Mouse (Mus musculus): Measurements from ENCODE around the gene Ocln. TPM values are rescaled to one million over a fixed set of nuclear protein-coding genes. Genes with fewer than 3 reads are reported as not detected.

The Ocln gene
- polyA plus RNA-seq, 1 experiment from 2014 or later = 7.4 TPM

DNA sequence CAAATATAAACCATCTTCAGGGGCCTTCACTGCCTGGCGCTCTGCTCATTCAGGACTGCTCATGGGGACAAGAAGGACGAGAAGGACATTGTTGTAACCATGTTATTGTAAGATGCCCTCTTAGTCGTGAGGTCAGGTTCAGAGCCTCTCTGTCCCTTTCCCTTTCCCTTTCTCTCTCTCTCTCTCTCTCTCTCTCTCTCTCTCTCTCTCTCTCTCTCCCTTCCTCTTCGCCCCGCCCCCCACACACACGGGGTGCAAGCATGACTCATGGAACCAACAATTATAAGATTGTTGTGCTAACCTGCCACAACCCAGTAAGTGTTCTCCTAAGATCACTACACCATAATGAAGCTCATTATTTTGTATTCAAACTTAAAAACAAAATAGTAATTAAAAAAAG, 29.6 kb upstream of the Ocln start:
- Histone ChIP-seq H3K4me1 (ENCODE audit: control insufficient read depth, insufficient read depth, low read length) (no peaks in the 10 kb centered on the region), H3K27ac (replicated peaks; ENCODE audit: low read depth, low read length) (no peak overlapping the region), H3K27me3 (replicated peaks; ENCODE audit: control insufficient read depth, insufficient read depth, low read length) (no peaks in the 10 kb centered on the region), H3K9me3 (ENCODE audit: control insufficient read depth, low read length) (no peaks in the 10 kb centered on the region), H3K36me3 (ENCODE audit: control insufficient read depth, insufficient read depth, low read length) (no peaks in the 10 kb centered on the region), H3K9ac (ENCODE audit: low read depth, low read length) (no peak overlapping the region), H3K4me2 (ENCODE audit: low read depth, low read length) (no peak overlapping the region), H3K4me3 (ENCODE audit: low read depth, low read length) (no peak overlapping the region)
- ATAC-seq (ENCODE audit: low read depth) (no peak), DNase-seq (ENCODE audit: low spot score) (no peak)
- WGBS = 37% methylated on average over 6 of the region's 6 CpGs

- no peaks in the 10 kb centered on the region for H3K36me3 ChIP-seq (ENCODE audit: control insufficient read depth, insufficient read depth, low read length)
- H3K4me3 ChIP-seq (ENCODE audit: low read depth, low read length) = no peak overlapping the region
- no peak for ATAC-seq (ENCODE audit: low read depth)
- H3K4me2 ChIP-seq (ENCODE audit: low read depth, low read length) = no peak overlapping the region
- no peak overlapping the region for H3K9ac ChIP-seq (ENCODE audit: low read depth, low read length)
- WGBS = 10% methylated on average over 3 of the region's 3 CpGs
- no peaks in the 10 kb centered on the region for H3K4me1 ChIP-seq (ENCODE audit: control insufficient read depth, insufficient read depth, low read length)
- no peaks in the 10 kb centered on the region for H3K9me3 ChIP-seq (ENCODE audit: control insufficient read depth, low read length)
- DNase-seq (ENCODE audit: low spot score) = no peak
- H3K27me3 ChIP-seq (replicated peaks; ENCODE audit: control insufficient read depth, insufficient read depth, low read length) = no peaks in the 10 kb centered on the region
- H3K27ac ChIP-seq (replicated peaks; ENCODE audit: low read depth, low read length) = no peak overlapping the region
These were observed 29.2 kb upstream of the Ocln start for GRCm38 (mm10) chr13:100581701-100582100.

DNA sequence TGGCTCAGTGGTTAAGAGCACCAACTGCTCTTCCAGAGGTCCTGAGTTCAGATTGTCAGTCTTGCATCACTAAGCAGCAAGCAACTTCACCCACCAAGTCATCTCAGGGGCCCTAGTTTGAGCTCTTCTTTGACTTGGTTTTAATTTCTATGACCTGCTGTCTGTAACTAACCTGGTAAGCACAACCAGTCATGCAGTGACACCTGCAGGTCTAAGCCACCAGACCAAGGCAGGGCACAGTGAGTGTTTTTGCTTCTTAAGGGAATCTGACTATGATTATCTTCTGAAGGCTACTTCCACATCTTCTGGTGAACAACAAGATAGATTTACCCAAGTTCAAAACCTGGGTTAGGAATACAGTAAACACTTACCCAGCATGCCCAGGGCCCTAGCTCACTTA, 27.4 kb upstream of the Ocln start:
- H3K27me3 ChIP-seq (replicated peaks; ENCODE audit: control insufficient read depth, insufficient read depth, low read length) = no peaks in the 10 kb centered on the region
- ATAC-seq (ENCODE audit: low read depth) (no peak), DNase-seq (ENCODE audit: low spot score) (no peak)
- H3K27ac ChIP-seq (replicated peaks; ENCODE audit: low read depth, low read length) = no peak overlapping the region
- H3K4me1 ChIP-seq (ENCODE audit: control insufficient read depth, insufficient read depth, low read length) = no peaks in the 10 kb centered on the region
- H3K36me3 ChIP-seq (ENCODE audit: control insufficient read depth, insufficient read depth, low read length) = no peaks in the 10 kb centered on the region
- no peak overlapping the region for H3K9ac ChIP-seq (ENCODE audit: low read depth, low read length)
- H3K4me3 ChIP-seq (ENCODE audit: low read depth, low read length) = no peak overlapping the region
- no peak overlapping the region for H3K4me2 ChIP-seq (ENCODE audit: low read depth, low read length)
- no peaks in the 10 kb centered on the region for H3K9me3 ChIP-seq (ENCODE audit: control insufficient read depth, low read length)

DNA sequence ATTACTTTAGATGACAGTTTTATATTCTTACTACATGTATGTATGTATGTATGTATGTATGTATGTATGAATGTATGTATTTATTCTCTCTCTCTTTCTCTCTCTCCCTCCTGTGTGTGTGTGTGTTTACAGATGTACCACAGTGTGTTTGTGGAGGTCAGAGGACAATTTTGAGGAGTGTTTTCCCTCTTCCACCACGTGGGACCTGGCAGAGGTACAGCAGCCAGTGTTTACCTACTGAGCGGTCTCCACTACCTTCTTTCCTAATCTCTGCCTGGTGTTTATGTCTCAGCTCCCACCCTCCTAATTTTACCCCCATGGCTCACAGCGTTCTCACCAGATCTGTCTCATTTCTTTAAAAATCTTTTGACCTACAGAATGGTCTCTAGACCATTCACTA, 26.7 kb upstream of the Ocln start:
- no peaks in the 10 kb centered on the region for H3K9me3 ChIP-seq (ENCODE audit: control insufficient read depth, low read length)
- no peaks in the 10 kb centered on the region for H3K36me3 ChIP-seq (ENCODE audit: control insufficient read depth, insufficient read depth, low read length)
- no peaks in the 10 kb centered on the region for H3K27me3 ChIP-seq (replicated peaks; ENCODE audit: control insufficient read depth, insufficient read depth, low read length)
- no peaks in the 10 kb centered on the region for H3K4me1 ChIP-seq (ENCODE audit: control insufficient read depth, insufficient read depth, low read length)
- H3K27ac ChIP-seq (replicated peaks; ENCODE audit: low read depth, low read length) = no peak overlapping the region
- ATAC-seq (ENCODE audit: low read depth) = no peak
- no peak overlapping the region for H3K4me2 ChIP-seq (ENCODE audit: low read depth, low read length)
- DNase-seq (ENCODE audit: low spot score) = no peak
- WGBS = 57% methylated on average over 3 of the region's 3 CpGs
- H3K9ac ChIP-seq (ENCODE audit: low read depth, low read length) = no peak overlapping the region
- no peak overlapping the region for H3K4me3 ChIP-seq (ENCODE audit: low read depth, low read length)

GRCm38 (mm10) chr13:100575950-100576349, 23.4 kb upstream of the Ocln start:
- no peak overlapping the region for H3K9ac ChIP-seq (ENCODE audit: low read depth, low read length)
- no peak overlapping the region for H3K27ac ChIP-seq (replicated peaks; ENCODE audit: low read depth, low read length)
- no peak overlapping the region for H3K4me3 ChIP-seq (ENCODE audit: low read depth, low read length)
- H3K9me3 ChIP-seq (ENCODE audit: control insufficient read depth, low read length) = no peaks in the 10 kb centered on the region
- H3K4me1 ChIP-seq (ENCODE audit: control insufficient read depth, insufficient read depth, low read length) = no peaks in the 10 kb centered on the region
- WGBS = 74% methylated on average over 2 of the region's 2 CpGs
- no peak for ATAC-seq (ENCODE audit: low read depth)
- DNase-seq (ENCODE audit: low spot score) = no peak
- no peak overlapping the region for H3K4me2 ChIP-seq (ENCODE audit: low read depth, low read length)
- no peaks in the 10 kb centered on the region for H3K36me3 ChIP-seq (ENCODE audit: control insufficient read depth, insufficient read depth, low read length)
- no peaks in the 10 kb centered on the region for H3K27me3 ChIP-seq (replicated peaks; ENCODE audit: control insufficient read depth, insufficient read depth, low read length)

GRCm38 (mm10) chr13:100570713-100571112, 18.2 kb upstream of the Ocln start:
- Histone ChIP-seq H3K36me3 (ENCODE audit: control insufficient read depth, insufficient read depth, low read length) (no peaks in the 10 kb centered on the region), H3K4me3 (ENCODE audit: low read depth, low read length) (no peak overlapping the region), H3K27ac (replicated peaks; ENCODE audit: low read depth, low read length) (no peak overlapping the region), H3K9ac (ENCODE audit: low read depth, low read length) (no peak overlapping the region), H3K9me3 (ENCODE audit: control insufficient read depth, low read length) (no peaks in the 10 kb centered on the region), H3K27me3 (replicated peaks; ENCODE audit: control insufficient read depth, insufficient read depth, low read length) (no peaks in the 10 kb centered on the region), H3K4me1 (ENCODE audit: control insufficient read depth, insufficient read depth, low read length) (no peaks in the 10 kb centered on the region), H3K4me2 (ENCODE audit: low read depth, low read length) (no peak overlapping the region)
- no peak for ATAC-seq (ENCODE audit: low read depth)
- WGBS = 76% methylated on average over 2 of the region's 2 CpGs
- no peak for DNase-seq (ENCODE audit: low spot score)

DNA sequence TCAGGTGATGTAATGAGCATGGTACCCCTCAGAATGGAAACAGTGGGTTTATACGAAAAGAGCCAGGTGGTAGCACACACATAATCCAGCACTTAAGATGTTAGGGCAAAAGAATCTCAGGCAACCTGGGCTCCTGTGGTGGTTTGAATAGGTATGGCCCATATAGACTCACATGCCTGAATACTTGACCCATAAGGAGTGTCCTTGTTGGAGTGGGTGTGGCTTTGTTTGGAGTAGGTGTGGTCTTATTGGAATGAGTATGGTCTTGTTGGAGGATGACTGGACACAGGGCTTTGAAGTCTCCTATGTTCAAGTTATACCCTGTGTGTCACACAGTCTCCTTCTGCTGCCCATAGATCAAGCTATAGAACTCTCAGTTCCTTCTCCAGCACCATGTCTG, 15.8 kb upstream of the Ocln start:
- H3K27me3 ChIP-seq (replicated peaks; ENCODE audit: control insufficient read depth, insufficient read depth, low read length) = no peaks in the 10 kb centered on the region
- no peaks in the 10 kb centered on the region for H3K9me3 ChIP-seq (ENCODE audit: control insufficient read depth, low read length)
- DNase-seq (ENCODE audit: low spot score) (no peak), ATAC-seq (ENCODE audit: low read depth) (no peak)
- no peaks in the 10 kb centered on the region for H3K36me3 ChIP-seq (ENCODE audit: control insufficient read depth, insufficient read depth, low read length)
- H3K4me2 ChIP-seq (ENCODE audit: low read depth, low read length) = no peak overlapping the region
- no peaks in the 10 kb centered on the region for H3K4me1 ChIP-seq (ENCODE audit: control insufficient read depth, insufficient read depth, low read length)
- WGBS = 89% methylated on average over 1 of the region's 1 CpGs
- H3K27ac ChIP-seq (replicated peaks; ENCODE audit: low read depth, low read length) = no peak overlapping the region
- no peak overlapping the region for H3K4me3 ChIP-seq (ENCODE audit: low read depth, low read length)
- no peak overlapping the region for H3K9ac ChIP-seq (ENCODE audit: low read depth, low read length)

DNA sequence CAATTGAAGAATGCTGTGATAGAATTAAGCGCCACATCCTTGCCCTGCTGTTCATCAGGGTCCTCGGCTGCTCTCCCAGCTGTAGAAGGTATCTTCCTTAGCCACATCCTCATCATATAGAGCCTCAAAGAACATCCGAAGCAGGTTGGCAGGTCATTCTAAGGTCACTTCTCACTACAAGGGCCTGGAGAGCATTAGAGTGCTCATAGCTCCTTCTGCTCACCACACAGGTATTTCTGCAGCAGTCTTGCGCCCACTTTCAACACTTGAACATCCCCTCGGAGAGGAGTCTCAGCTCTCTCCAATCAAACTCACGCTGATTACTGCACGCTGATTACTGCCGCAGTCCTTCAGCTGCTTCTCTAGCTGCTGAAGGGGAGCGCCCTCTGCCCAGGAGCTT, 6.9 kb upstream of the Ocln start:
- H3K4me2 ChIP-seq (ENCODE audit: low read depth, low read length) = no peak overlapping the region
- H3K9ac ChIP-seq (ENCODE audit: low read depth, low read length) = no peak overlapping the region
- H3K27me3 ChIP-seq (replicated peaks; ENCODE audit: control insufficient read depth, insufficient read depth, low read length) = 0 out of 2 replicates have a peak, but pooled peaks cover 3% of the 10 kb centered on the region
- no peaks in the 10 kb centered on the region for H3K36me3 ChIP-seq (ENCODE audit: control insufficient read depth, insufficient read depth, low read length)
- no peak overlapping the region for H3K27ac ChIP-seq (replicated peaks; ENCODE audit: low read depth, low read length)
- ATAC-seq (ENCODE audit: low read depth) (no peak), DNase-seq (ENCODE audit: low spot score) (no peak)
- no peaks in the 10 kb centered on the region for H3K4me1 ChIP-seq (ENCODE audit: control insufficient read depth, insufficient read depth, low read length)
- H3K4me3 ChIP-seq (ENCODE audit: low read depth, low read length) = no peak overlapping the region
- no peaks in the 10 kb centered on the region for H3K9me3 ChIP-seq (ENCODE audit: control insufficient read depth, low read length)
- WGBS = 80% methylated on average over 9 of the region's 9 CpGs

DNA sequence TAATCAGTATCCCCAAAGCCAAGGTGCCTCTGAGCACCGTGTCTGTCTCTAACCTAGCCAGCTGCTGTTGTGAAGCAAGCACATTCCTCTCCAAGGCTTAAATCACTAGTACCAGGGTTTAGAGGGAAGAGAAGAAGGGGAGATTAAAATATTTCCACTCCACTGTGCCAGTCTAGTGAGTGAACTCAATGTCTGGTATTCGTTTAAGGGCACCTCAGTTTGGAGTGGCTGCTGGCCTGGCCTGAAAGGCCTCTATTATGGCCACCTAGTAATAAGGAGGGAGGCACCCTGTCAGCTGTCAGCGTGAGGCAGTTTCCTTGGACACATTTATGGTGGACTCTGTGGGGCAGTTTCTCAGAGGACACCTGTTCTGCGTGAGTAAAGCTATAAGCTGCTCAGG, 4.5 kb upstream of the Ocln start:
- no peak overlapping the region for H3K27ac ChIP-seq (replicated peaks; ENCODE audit: low read depth, low read length)

More for the DNA sequence above, 4.5 kb upstream of the Ocln start:
- H3K36me3 ChIP-seq (ENCODE audit: control insufficient read depth, insufficient read depth, low read length) = no peaks in the 10 kb centered on the region
- no peak overlapping the region for H3K4me3 ChIP-seq (ENCODE audit: low read depth, low read length)
- no peaks in the 10 kb centered on the region for H3K9me3 ChIP-seq (ENCODE audit: control insufficient read depth, low read length)
- WGBS = 56% methylated on average over 4 of the region's 4 CpGs
- H3K4me1 ChIP-seq (ENCODE audit: control insufficient read depth, insufficient read depth, low read length) = no peaks in the 10 kb centered on the region
- peaks cover 24% of the 10 kb centered on the region for H3K27me3 ChIP-seq (replicated peaks; ENCODE audit: control insufficient read depth, insufficient read depth, low read length)
- H3K4me2 ChIP-seq (ENCODE audit: low read depth, low read length) = no peak overlapping the region
- ATAC-seq (ENCODE audit: low read depth) = no peak
- no peak for DNase-seq (ENCODE audit: low spot score)
- no peak overlapping the region for H3K9ac ChIP-seq (ENCODE audit: low read depth, low read length)
